Mouse (Mus musculus): Measurements from ENCODE around the gene Slc18a3. TPM values are rescaled to one million over a fixed set of nuclear protein-coding genes. Genes with fewer than 3 reads are reported as not detected.

The Slc18a3 gene
- polyA plus RNA-seq, 1 experiment = not detected

DNA sequence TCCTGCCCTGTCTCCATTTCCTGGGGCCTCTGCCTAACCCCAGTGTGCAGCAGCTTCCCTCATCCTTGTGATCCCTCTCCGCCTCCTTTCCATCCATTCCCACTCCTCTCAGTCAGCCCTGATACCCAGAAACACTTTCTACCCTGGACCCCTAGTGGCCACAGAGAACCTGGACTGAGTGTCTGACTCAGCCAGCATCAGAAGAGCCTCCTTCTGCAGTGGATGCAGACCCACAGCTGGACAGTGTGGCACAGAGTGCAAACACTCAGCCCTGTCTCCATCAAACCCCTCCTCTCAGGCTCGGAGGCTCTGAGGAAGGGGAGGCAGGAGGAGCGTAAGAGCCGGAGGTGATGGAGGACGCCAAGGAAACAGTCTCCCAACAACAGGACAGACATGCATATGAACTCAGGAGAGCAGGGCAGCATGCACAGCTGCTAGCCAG is 27.3 kb downstream of the Slc18a3 start:
- TF ChIP-seq MYOG (IDR thresholded peaks at IDR 0.05; ENCODE audit: control insufficient read depth in 1 of 3, insufficient read depth in 1 of 3, insufficient read length in 2 of 3, low read depth in 2 of 3) (no peak), SRF (IDR thresholded peaks at IDR 0.05; ENCODE audit: control insufficient read depth, insufficient read length, low read depth) (no peak)
- Histone ChIP-seq H3K36me3 (ENCODE audit: control insufficient read depth, insufficient read depth) (no peaks in the 10 kb centered on the region), H3K4me2 (ENCODE audit: low read depth) (no peak overlapping the region), H3K27me3 (ENCODE audit: control insufficient read depth, insufficient read depth, insufficient read length) (peaks cover 10% of the 10 kb centered on the region), H3K4me3 (no peak overlapping the region), H3ac (ENCODE audit: control insufficient read depth, insufficient read length) (no peak overlapping the region), H3K79me2 (ENCODE audit: control insufficient read depth, insufficient read depth) (no peaks in the 10 kb centered on the region)

DNA sequence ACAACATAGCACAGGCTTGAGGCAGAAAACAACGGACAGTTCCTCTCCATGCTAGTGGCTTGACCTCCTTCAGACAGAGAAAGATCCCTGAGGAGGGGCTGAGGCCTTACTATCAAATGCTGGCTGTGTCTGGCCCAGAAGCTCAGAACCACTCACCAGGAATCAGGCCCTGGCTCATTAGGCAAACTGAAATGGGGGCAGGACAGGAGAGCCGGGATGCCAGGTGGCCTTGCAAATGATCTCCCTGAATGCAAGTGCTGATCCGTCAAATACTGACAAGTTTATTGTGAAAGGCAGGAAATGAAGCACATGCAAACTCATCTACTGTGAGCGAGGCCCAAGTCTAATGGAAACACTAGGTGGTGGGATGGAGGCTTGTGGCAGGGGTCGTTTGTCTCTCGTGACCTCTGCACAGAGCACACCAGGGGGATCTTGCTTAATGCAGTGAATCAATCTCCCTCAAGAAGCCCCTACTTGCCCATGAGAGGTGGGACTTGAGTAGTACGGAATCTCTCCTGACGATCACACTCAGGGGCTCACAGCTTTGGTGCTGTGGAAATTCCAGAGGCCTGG is 35.5 kb downstream of the Slc18a3 start:
- H3ac ChIP-seq (ENCODE audit: control insufficient read depth, insufficient read length) = no peak overlapping the region
- no peak overlapping the region for H3K4me3 ChIP-seq
- no peaks in the 10 kb centered on the region for H3K36me3 ChIP-seq (ENCODE audit: control insufficient read depth, insufficient read depth)
- no peak overlapping the region for H3K4me2 ChIP-seq (ENCODE audit: low read depth)
- peaks cover 46% of the 10 kb centered on the region for H3K27me3 ChIP-seq (ENCODE audit: control insufficient read depth, insufficient read depth, insufficient read length)
- TF ChIP-seq USF1 (IDR thresholded peaks at IDR 0.05; ENCODE audit: low read depth) = no peak
- TF ChIP-seq MYOD1 (IDR thresholded peaks at IDR 0.05; ENCODE audit: control insufficient read depth in 1 of 3, insufficient read length in 2 of 3, low read depth in 2 of 3) = no peak
- no peak for TF ChIP-seq SRF (IDR thresholded peaks at IDR 0.05; ENCODE audit: control insufficient read depth, insufficient read length, low read depth)
- TF ChIP-seq CEBPB (IDR thresholded peaks at IDR 0.05; ENCODE audit: insufficient read depth, poor library complexity, severe bottlenecking) = no peak
- TF ChIP-seq MAX (IDR thresholded peaks at IDR 0.05; ENCODE audit: low read depth) = no peak
- TF ChIP-seq POLR2AphosphoS2 (IDR thresholded peaks at IDR 0.05; ENCODE audit: insufficient read length, low read depth) = no peak
- TF ChIP-seq MYOG (IDR thresholded peaks at IDR 0.05; ENCODE audit: control insufficient read depth in 1 of 3, insufficient read depth in 1 of 3, insufficient read length in 2 of 3, low read depth in 2 of 3) = no peak
- no peak for TF ChIP-seq TCF3 (IDR thresholded peaks at IDR 0.05; ENCODE audit: insufficient read length, low read depth)
- TF ChIP-seq TCF12 (IDR thresholded peaks at IDR 0.05; ENCODE audit: insufficient read depth, poor library complexity, severe bottlenecking) = no peak
- no peak for TF ChIP-seq REST (IDR thresholded peaks at IDR 0.05; ENCODE audit: insufficient read depth, insufficient read length)
- no peak for TF ChIP-seq POLR2A (IDR thresholded peaks at IDR 0.05; ENCODE audit: insufficient read length, low read depth)
- TF ChIP-seq E2F4 (IDR thresholded peaks at IDR 0.05; ENCODE audit: insufficient read depth) = no peak
- H3K79me2 ChIP-seq (ENCODE audit: control insufficient read depth, insufficient read depth) = no peaks in the 10 kb centered on the region

DNA sequence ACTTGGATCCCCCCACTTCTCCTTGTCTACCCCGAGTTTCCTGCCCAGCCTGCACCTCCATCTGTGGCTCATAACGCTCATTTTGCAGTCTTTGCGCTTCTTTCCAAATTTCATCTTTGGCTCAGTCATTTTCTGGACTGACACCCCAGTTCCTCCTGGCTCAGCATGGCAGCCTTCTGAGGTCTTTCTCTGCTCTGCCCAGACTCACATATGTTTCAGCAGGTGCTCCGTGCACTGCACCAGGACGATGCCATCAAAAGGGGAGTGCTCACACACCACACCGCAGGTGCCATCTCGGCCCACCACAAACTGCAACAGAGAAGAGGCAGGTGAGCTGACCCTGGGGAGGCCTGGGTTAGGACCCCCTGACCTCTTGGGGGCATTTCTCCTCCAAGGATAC is 40.7 kb downstream of the Slc18a3 start:
- no peaks in the 10 kb centered on the region for H3K79me2 ChIP-seq (ENCODE audit: control insufficient read depth, insufficient read depth)
- no peaks in the 10 kb centered on the region for H3K36me3 ChIP-seq (ENCODE audit: control insufficient read depth, insufficient read depth)
- no peak overlapping the region for H3ac ChIP-seq (ENCODE audit: control insufficient read depth, insufficient read length)
- TF ChIP-seq E2F4 (IDR thresholded peaks at IDR 0.05; ENCODE audit: insufficient read depth) (no peak), POLR2AphosphoS2 (IDR thresholded peaks at IDR 0.05; ENCODE audit: insufficient read length, low read depth) (no peak), TCF12 (IDR thresholded peaks at IDR 0.05; ENCODE audit: insufficient read depth, poor library complexity, severe bottlenecking) (no peak), MAX (IDR thresholded peaks at IDR 0.05; ENCODE audit: low read depth) (no peak), CEBPB (IDR thresholded peaks at IDR 0.05; ENCODE audit: insufficient read depth, poor library complexity, severe bottlenecking) (no peak), TCF3 (IDR thresholded peaks at IDR 0.05; ENCODE audit: insufficient read length, low read depth) (no peak), REST (IDR thresholded peaks at IDR 0.05; ENCODE audit: insufficient read depth, insufficient read length) (no peak), POLR2A (IDR thresholded peaks at IDR 0.05; ENCODE audit: insufficient read length, low read depth) (no peak), MYOD1 (IDR thresholded peaks at IDR 0.05; ENCODE audit: control insufficient read depth in 1 of 3, insufficient read length in 2 of 3, low read depth in 2 of 3) (no peak)
- no peak overlapping the region for H3K4me2 ChIP-seq (ENCODE audit: low read depth)
- no peak overlapping the region for H3K4me3 ChIP-seq
- H3K27me3 ChIP-seq (ENCODE audit: control insufficient read depth, insufficient read depth, insufficient read length) = peaks cover 54% of the 10 kb centered on the region

DNA sequence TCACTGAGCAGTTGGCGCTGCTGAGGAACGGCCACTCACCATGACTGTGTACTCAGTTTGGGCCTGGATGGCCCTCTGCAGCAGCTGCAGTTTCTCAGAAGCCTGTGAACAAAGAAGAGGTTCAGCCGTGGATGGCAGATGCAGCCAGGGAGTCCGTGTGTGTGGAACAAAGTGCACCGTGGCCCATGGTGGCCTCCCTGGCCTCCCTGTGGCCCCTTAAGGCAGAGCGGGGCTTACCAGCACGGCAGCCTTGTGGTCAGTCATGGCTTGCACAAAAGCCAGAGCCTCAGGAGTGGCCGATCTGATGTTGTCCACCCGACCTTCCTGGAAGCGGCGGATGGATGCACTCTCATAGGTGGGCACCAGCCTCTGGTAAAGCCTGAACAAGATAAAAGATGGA is 45.9 kb downstream of the Slc18a3 start:
- H3K27me3 ChIP-seq (ENCODE audit: control insufficient read depth, insufficient read depth, insufficient read length) = peaks cover 19% of the 10 kb centered on the region
- no peaks in the 10 kb centered on the region for H3K79me2 ChIP-seq (ENCODE audit: control insufficient read depth, insufficient read depth)
- no peak overlapping the region for H3K4me3 ChIP-seq
- no peak overlapping the region for H3ac ChIP-seq (ENCODE audit: control insufficient read depth, insufficient read length)
- no peak overlapping the region for H3K4me2 ChIP-seq (ENCODE audit: low read depth)
- TF ChIP-seq SRF (IDR thresholded peaks at IDR 0.05; ENCODE audit: control insufficient read depth, insufficient read length, low read depth) (no peak), E2F4 (IDR thresholded peaks at IDR 0.05; ENCODE audit: insufficient read depth) (no peak), USF1 (IDR thresholded peaks at IDR 0.05; ENCODE audit: low read depth) (no peak), MYOG (IDR thresholded peaks at IDR 0.05; ENCODE audit: control insufficient read depth in 1 of 3, insufficient read depth in 1 of 3, insufficient read length in 2 of 3, low read depth in 2 of 3) (no peak), TCF12 (IDR thresholded peaks at IDR 0.05; ENCODE audit: insufficient read depth, poor library complexity, severe bottlenecking) (no peak), REST (IDR thresholded peaks at IDR 0.05; ENCODE audit: insufficient read depth, insufficient read length) (no peak), TCF3 (IDR thresholded peaks at IDR 0.05; ENCODE audit: insufficient read length, low read depth) (no peak), POLR2A (IDR thresholded peaks at IDR 0.05; ENCODE audit: insufficient read length, low read depth) (no peak), POLR2AphosphoS2 (IDR thresholded peaks at IDR 0.05; ENCODE audit: insufficient read length, low read depth) (no peak), MYOD1 (IDR thresholded peaks at IDR 0.05; ENCODE audit: control insufficient read depth in 1 of 3, insufficient read length in 2 of 3, low read depth in 2 of 3) (no peak), MAX (IDR thresholded peaks at IDR 0.05; ENCODE audit: low read depth) (no peak), CEBPB (IDR thresholded peaks at IDR 0.05; ENCODE audit: insufficient read depth, poor library complexity, severe bottlenecking) (no peak)
- H3K36me3 ChIP-seq (ENCODE audit: control insufficient read depth, insufficient read depth) = no peaks in the 10 kb centered on the region

Other genes with a start within 250 kb of the Slc18a3 start
- gene Ogdhl, start 142.8 kb downstream of the Slc18a3 start, polyA plus RNA-seq (2012; fragmentation: generic; extraction: Trizol) = 3.7 TPM
- not detected for gene 1700024G13Rik, start 76.5 kb downstream of the Slc18a3 start, polyA plus RNA-seq (2012; fragmentation: generic; extraction: Trizol)
- gene Chat, start 1.1 kb upstream of the Slc18a3 start, polyA plus RNA-seq (2012; fragmentation: generic; extraction: Trizol) = not detected
- gene Ercc6, start 48.7 kb upstream of the Slc18a3 start, polyA plus RNA-seq (2012; fragmentation: generic; extraction: Trizol) = 2.1 TPM
- not detected for gene Prrxl1, start 134.6 kb upstream of the Slc18a3 start, polyA plus RNA-seq (2012; fragmentation: generic; extraction: Trizol)
- 2.7 TPM for gene 3425401B19Rik, start 220.4 kb upstream of the Slc18a3 start, polyA plus RNA-seq (2012; fragmentation: generic; extraction: Trizol)

Measured in myocyte (in vitro differentiated cells).